Mouse (Mus musculus) midbrain, embryonic 13.5 days (tissue): ENCODE measurements at regions not wholly inside any gene's neighbourhood (a gene's known extent, or its start where the extent isn't known, plus 50 kb on each side); places are given as distances from the start of the nearest gene placed in this dataset.
A peak's percentile ranks its signal among the peaks of the same experiment; 100 is the strongest.

ENCODE experiments used
- ATAC-seq: fragments of 200-750 bp; cut with Nextera tagmentation; 2 replicates; pipeline ENCODE4 v1.8.0; 2017; ENCODE audit warnings: mild to moderate bottlenecking, moderate TSS enrichment, moderate library complexity
- H3K27ac ChIP-seq: fragments of 300-500 bp; sonication (generic); 2 replicates; pipeline ENCODE4 v1.5.1; 2015; ENCODE audit warnings: inconsistent platforms, mild to moderate bottlenecking, moderate library complexity
- H3K27me3 ChIP-seq: fragments of 300-500 bp; sonication (generic); 2 replicates; pipeline ENCODE4 v1.6.1; 2015; ENCODE audit warnings: mild to moderate bottlenecking, inconsistent platforms
- H3K36me3 ChIP-seq: fragments of 300-500 bp; sonication (generic); 2 replicates; pipeline ENCODE4 v1.6.1; 2015; ENCODE audit warnings: mild to moderate bottlenecking, inconsistent platforms
- H3K4me1 ChIP-seq: fragments of 300-500 bp; sonication (generic); replicated peaks from 2 replicates; pipeline ENCODE4 v1.6.1; 2015; ENCODE audit warnings: inconsistent platforms
- H3K4me2 ChIP-seq: fragments of 300-500 bp; sonication (generic); replicated peaks from 2 replicates; pipeline ENCODE4 v1.6.1; 2015; ENCODE audit warnings: moderate library complexity, mild to moderate bottlenecking, inconsistent platforms
- H3K4me3 ChIP-seq: fragments of 300-500 bp; sonication (generic); replicated peaks from 2 replicates; pipeline ENCODE4 v1.5.1; 2015; ENCODE audit warnings: mild to moderate bottlenecking, inconsistent platforms
- H3K9ac ChIP-seq: fragments of 300-500 bp; sonication (generic); replicated peaks from 2 replicates; pipeline ENCODE4 v1.6.1; 2015; ENCODE audit warnings: mild to moderate bottlenecking, inconsistent platforms
- H3K9me3 ChIP-seq: fragments of 300-500 bp; sonication (generic); 2 replicates; pipeline ENCODE4 v1.6.1; 2016; ENCODE audit warnings: mild to moderate bottlenecking, inconsistent platforms
- WGBS: fragments of 180-500 bp; shearing (Covaris S2); methylation state at CpG from one replicate; pipeline ENCODE4 v1.1.7; 2015; 5-methylcytosine and 5-hydroxymethylcytosine counted together

GRCm38 (mm10) chr14:105773674-105774073, 122.9 kb downstream of the Spry2 start:
- Histone ChIP-seq H3K36me3 (no peaks in the 10 kb centered on the region), H3K9me3 (no peaks in the 10 kb centered on the region), H3K27ac (no peak overlapping the region), H3K4me3 (no peak overlapping the region), H3K4me1 (no peaks in the 10 kb centered on the region), H3K9ac (no peak overlapping the region), H3K4me2 (no peak overlapping the region), H3K27me3 (no peaks in the 10 kb centered on the region)
- ATAC-seq = no peak
- WGBS = 80% methylated on average over 12 of the region's 12 CpGs

- H3K4me1 ChIP-seq = no peaks in the 10 kb centered on the region
- WGBS = 83% methylated on average over 4 of the region's 4 CpGs
- H3K27ac ChIP-seq = no peak overlapping the region
- H3K9ac ChIP-seq = no peak overlapping the region
- H3K4me3 ChIP-seq = no peak overlapping the region
- no peak overlapping the region for H3K4me2 ChIP-seq
- no peaks in the 10 kb centered on the region for H3K27me3 ChIP-seq
- H3K36me3 ChIP-seq = no peaks in the 10 kb centered on the region
- H3K9me3 ChIP-seq = no peaks in the 10 kb centered on the region
- ATAC-seq = no peak
Measured at GRCm38 (mm10) chr14:105767100-105767499, 129.5 kb downstream of the Spry2 start.

- no peaks in the 10 kb centered on the region for H3K27me3 ChIP-seq
- H3K4me1 ChIP-seq = no peaks in the 10 kb centered on the region
- no peaks in the 10 kb centered on the region for H3K36me3 ChIP-seq
- 66% methylated on average over 4 of the region's 4 CpGs for WGBS
- H3K9me3 ChIP-seq = no peaks in the 10 kb centered on the region
- no peak overlapping the region for H3K9ac ChIP-seq
- no peak overlapping the region for H3K4me2 ChIP-seq
- ATAC-seq = no peak
- no peak overlapping the region for H3K4me3 ChIP-seq
- H3K27ac ChIP-seq = no peak overlapping the region
Measured at GRCm38 (mm10) chr14:105752509-105753375, 143.9 kb downstream of the Spry2 start.

- Histone ChIP-seq H3K36me3 (no peaks in the 10 kb centered on the region), H3K9me3 (no peaks in the 10 kb centered on the region), H3K27ac (no peak overlapping the region), H3K4me1 (no peaks in the 10 kb centered on the region), H3K4me3 (no peak overlapping the region), H3K27me3 (no peaks in the 10 kb centered on the region), H3K4me2 (no peak overlapping the region), H3K9ac (no peak overlapping the region)
- no peak for ATAC-seq
- 88% methylated on average over 7 of the region's 7 CpGs for WGBS
Measured at GRCm38 (mm10) chr14:105751762-105752161, 144.9 kb downstream of the Spry2 start.

- H3K4me3 ChIP-seq = no peak overlapping the region
- no peaks in the 10 kb centered on the region for H3K9me3 ChIP-seq
- H3K36me3 ChIP-seq = no peaks in the 10 kb centered on the region
- H3K9ac ChIP-seq = no peak overlapping the region
- H3K4me1 ChIP-seq = no peaks in the 10 kb centered on the region
- no peak for ATAC-seq
- no peaks in the 10 kb centered on the region for H3K27me3 ChIP-seq
- H3K27ac ChIP-seq = no peak overlapping the region
- no peak overlapping the region for H3K4me2 ChIP-seq
- 93% methylated on average over 2 of the region's 2 CpGs for WGBS
Measured at GRCm38 (mm10) chr14:105744578-105744977, 152.0 kb downstream of the Spry2 start.

- no peak overlapping the region for H3K4me3 ChIP-seq
- no peaks in the 10 kb centered on the region for H3K4me1 ChIP-seq
- no peaks in the 10 kb centered on the region for H3K9me3 ChIP-seq
- no peak overlapping the region for H3K27ac ChIP-seq
- H3K27me3 ChIP-seq = no peaks in the 10 kb centered on the region
- ATAC-seq = no peak
- no peak overlapping the region for H3K4me2 ChIP-seq
- H3K36me3 ChIP-seq = no peaks in the 10 kb centered on the region
- WGBS = 85% methylated on average over 3 of the region's 3 CpGs
- H3K9ac ChIP-seq = no peak overlapping the region
Measured at GRCm38 (mm10) chr14:105744125-105744524, 152.5 kb downstream of the Spry2 start.

GRCm38 (mm10) chr14:105740889-105741288, 155.7 kb downstream of the Spry2 start:
- WGBS = 92% methylated on average over 11 of the region's 11 CpGs

GRCm38 (mm10) chr14:105738568-105738967, 158.1 kb downstream of the Spry2 start:
- ATAC-seq = no peak
- WGBS = 85% methylated on average over 5 of the region's 5 CpGs

More at GRCm38 (mm10) chr14:105740889-105741288, 155.7 kb downstream of the Spry2 start:
- no peak overlapping the region for H3K4me3 ChIP-seq
- no peaks in the 10 kb centered on the region for H3K27me3 ChIP-seq
- H3K4me1 ChIP-seq = no peaks in the 10 kb centered on the region
- no peaks in the 10 kb centered on the region for H3K36me3 ChIP-seq
- no peaks in the 10 kb centered on the region for H3K9me3 ChIP-seq
- no peak overlapping the region for H3K9ac ChIP-seq
- no peak overlapping the region for H3K4me2 ChIP-seq
- H3K27ac ChIP-seq = no peak overlapping the region
- no peak for ATAC-seq

GRCm38 (mm10) chr14:105736352-105736751, 160.3 kb downstream of the Spry2 start:
- no peaks in the 10 kb centered on the region for H3K36me3 ChIP-seq
- no peak for ATAC-seq
- no peaks in the 10 kb centered on the region for H3K9me3 ChIP-seq
- no peaks in the 10 kb centered on the region for H3K27me3 ChIP-seq
- H3K9ac ChIP-seq = no peak overlapping the region
- 57% methylated on average over 6 of the region's 6 CpGs for WGBS
- H3K4me2 ChIP-seq = no peak overlapping the region
- no peak overlapping the region for H3K27ac ChIP-seq
- peaks cover 21% of the 10 kb centered on the region for H3K4me1 ChIP-seq
- no peak overlapping the region for H3K4me3 ChIP-seq

More at GRCm38 (mm10) chr14:105738568-105738967, 158.1 kb downstream of the Spry2 start:
- H3K4me2 ChIP-seq = no peak overlapping the region
- H3K9me3 ChIP-seq = no peaks in the 10 kb centered on the region
- H3K9ac ChIP-seq = no peak overlapping the region
- no peaks in the 10 kb centered on the region for H3K36me3 ChIP-seq
- H3K4me3 ChIP-seq = no peak overlapping the region
- peaks cover 2% of the 10 kb centered on the region for H3K4me1 ChIP-seq
- H3K27ac ChIP-seq = no peak overlapping the region
- H3K27me3 ChIP-seq = no peaks in the 10 kb centered on the region

- no peaks in the 10 kb centered on the region for H3K36me3 ChIP-seq
- H3K27me3 ChIP-seq = no peaks in the 10 kb centered on the region
- no peak overlapping the region for H3K4me3 ChIP-seq
- H3K4me2 ChIP-seq = no peak overlapping the region
- H3K9me3 ChIP-seq = no peaks in the 10 kb centered on the region
- peaks cover 30% of the 10 kb centered on the region for H3K4me1 ChIP-seq
- WGBS = 94% methylated on average over 7 of the region's 7 CpGs
- no peak overlapping the region for H3K9ac ChIP-seq
- H3K27ac ChIP-seq = no peak overlapping the region
- no peak for ATAC-seq
Measured at GRCm38 (mm10) chr14:105734291-105734690, 162.3 kb downstream of the Spry2 start.

- Histone ChIP-seq H3K27me3 (no peaks in the 10 kb centered on the region), H3K9ac (peak overlapping the region; percentile 51; the same call in 1 of the 2 replicates), H3K4me1 (peaks cover 30% of the 10 kb centered on the region), H3K4me3 (peak overlapping the region; percentile 42), H3K4me2 (peak overlapping the region; percentile 71), H3K36me3 (no peaks in the 10 kb centered on the region), H3K9me3 (no peaks in the 10 kb centered on the region), H3K27ac (peak overlapping the region; percentile 87)
- WGBS = 4% methylated on average over 12 of the region's 12 CpGs
- peak; percentile 22; the same call in 1 of the 2 replicates for ATAC-seq
Measured at GRCm38 (mm10) chr14:105733013-105733728, 163.4 kb downstream of the Spry2 start.
